Mouse (Mus musculus): Measurements from ENCODE around the gene Cd72.

The Cd72 gene

GRCm38 (mm10) chr4:43427501-43428179 is 26.8 kb downstream of the Cd72 start:
- no peak for DNase-seq (ENCODE audit: low spot score in 2 of 2)

- DNase-seq (ENCODE audit: low spot score in 2 of 2): no peak
These were observed 27.9 kb downstream of the Cd72 start for GRCm38 (mm10) chr4:43426487-43426886.

GRCm38 (mm10) chr4:43425648-43426380 is 28.6 kb downstream of the Cd72 start:
- no peak for DNase-seq (ENCODE audit: low spot score in 2 of 2)

GRCm38 (mm10) chr4:43425197-43425596 is 29.2 kb downstream of the Cd72 start:
- no peak for DNase-seq (ENCODE audit: low spot score in 2 of 2)

- no peak for DNase-seq (ENCODE audit: low spot score in 2 of 2)
These were observed 30.4 kb downstream of the Cd72 start for GRCm38 (mm10) chr4:43424072-43424471.

- no peak for DNase-seq (ENCODE audit: low spot score in 2 of 2)
These were observed 31.0 kb downstream of the Cd72 start for GRCm38 (mm10) chr4:43423267-43423934.

GRCm38 (mm10) chr4:43421632-43422240 is 32.7 kb downstream of the Cd72 start:
- no peak for DNase-seq (ENCODE audit: low spot score in 2 of 2)

GRCm38 (mm10) chr4:43420305-43420704 is 34.1 kb downstream of the Cd72 start:
- peak; percentile 56 to 63 for DNase-seq (ENCODE audit: low spot score in 2 of 2)

- no peak for DNase-seq (ENCODE audit: low spot score in 2 of 2)
These were observed 34.6 kb downstream of the Cd72 start for GRCm38 (mm10) chr4:43419801-43420281.

- no peak for DNase-seq (ENCODE audit: low spot score in 2 of 2)
These were observed 35.3 kb downstream of the Cd72 start for GRCm38 (mm10) chr4:43418973-43419656.

GRCm38 (mm10) chr4:43418450-43418849 is 36.0 kb downstream of the Cd72 start:
- DNase-seq (ENCODE audit: low spot score in 2 of 2): no peak

GRCm38 (mm10) chr4:43417269-43418062 is 37.0 kb downstream of the Cd72 start:
- no peak for DNase-seq (ENCODE audit: low spot score in 2 of 2)

- DNase-seq (ENCODE audit: low spot score in 2 of 2): no peak
These were observed 38.3 kb downstream of the Cd72 start for GRCm38 (mm10) chr4:43416071-43416490.

- no peak for DNase-seq (ENCODE audit: low spot score in 2 of 2)
These were observed 39.0 kb downstream of the Cd72 start for GRCm38 (mm10) chr4:43415221-43416070.

GRCm38 (mm10) chr4:43414761-43415160 is 39.7 kb downstream of the Cd72 start:
- no peak for DNase-seq (ENCODE audit: low spot score in 2 of 2)

- DNase-seq (ENCODE audit: low spot score in 2 of 2): no peak
These were observed 47.1 kb downstream of the Cd72 start for GRCm38 (mm10) chr4:43407071-43407920.

- peak in 1 of 2 experiments; percentile 61 for DNase-seq (ENCODE audit: low spot score in 2 of 2)
These were observed 48.1 kb downstream of the Cd72 start for GRCm38 (mm10) chr4:43406162-43406971.

- DNase-seq (ENCODE audit: low spot score in 2 of 2): no peak
These were observed 49.7 kb downstream of the Cd72 start for GRCm38 (mm10) chr4:43404697-43405096.

Measured in frontal cortex, postnatal 25 days (tissue).